Comparison of ENCODE assay signal across 13 mouse cellular contexts in the genomic region with DNA sequence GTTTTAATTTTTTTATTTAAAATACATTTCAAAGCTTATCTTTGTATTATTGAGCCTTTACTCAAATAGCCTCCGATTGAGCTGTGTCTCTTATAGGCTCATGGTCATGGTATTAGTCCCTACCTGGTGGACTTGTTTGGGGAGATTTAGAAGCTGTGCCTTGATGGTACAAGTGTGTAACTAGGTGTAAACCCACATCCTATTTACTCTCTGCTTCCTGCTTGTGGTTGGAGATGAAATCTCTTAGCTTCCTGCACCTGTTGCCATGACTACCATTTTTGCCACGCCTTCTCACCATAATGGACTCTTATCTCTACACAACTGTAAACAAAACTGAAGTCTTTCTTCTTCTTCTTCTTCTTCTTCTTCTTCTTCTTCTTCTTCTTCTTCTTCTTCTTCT.
"Had no signal": no experiment of that assay in that cellular context is flagged by ENCODE, and none has a peak within 500 bp of the region (broad histone marks: within the 10 kb centered on the region; RNA-seq: fewer than 3 reads in every experiment).

No protein-coding gene starts in this region.

- ATAC-seq: liver, embryonic 12.5 days; midbrain, embryonic 15.5 days had no signal

- DNase-seq: kidney, adult 2 months; kidney, postnatal 25 days; lung, embryonic 14.5 days; lung, postnatal 10 days; lung, postnatal 4 days; right cerebral cortex, postnatal 14 days had no signal

- H3K4me2 ChIP-seq: kidney, embryonic 15.5 days; limb, embryonic 15.5 days; liver, embryonic 12.5 days; lung, embryonic 14.5 days; midbrain, embryonic 15.5 days; neural tube, embryonic 13.5 days had no signal

- H3K4me3 ChIP-seq: kidney, embryonic 15.5 days; left cerebral cortex, adult 2 months; limb, embryonic 15.5 days; liver, embryonic 12.5 days; midbrain, embryonic 10.5 days; midbrain, embryonic 15.5 days; neural tube, embryonic 13.5 days had no signal

- H3K27me3 ChIP-seq: kidney, embryonic 15.5 days; limb, embryonic 15.5 days; liver, embryonic 12.5 days; midbrain, embryonic 15.5 days; neural tube, embryonic 13.5 days had no signal

- H3K4me1 ChIP-seq: kidney, embryonic 15.5 days; limb, embryonic 15.5 days; liver, embryonic 12.5 days; midbrain, embryonic 10.5 days; midbrain, embryonic 15.5 days; neural tube, embryonic 13.5 days had no signal

- H3K9ac ChIP-seq: kidney, embryonic 15.5 days; limb, embryonic 15.5 days; liver, embryonic 12.5 days; lung, embryonic 14.5 days; midbrain, embryonic 15.5 days; neural tube, embryonic 13.5 days had no signal

- H3K36me3 ChIP-seq: kidney, embryonic 15.5 days; limb, embryonic 15.5 days; liver, embryonic 12.5 days; midbrain, embryonic 10.5 days; midbrain, embryonic 15.5 days; neural tube, embryonic 13.5 days had no signal

- H3K9me3 ChIP-seq: kidney, embryonic 15.5 days; limb, embryonic 15.5 days; liver, embryonic 12.5 days; midbrain, embryonic 10.5 days; midbrain, embryonic 15.5 days; neural tube, embryonic 13.5 days had no signal

- H3K27ac ChIP-seq: kidney, embryonic 15.5 days; left cerebral cortex, adult 2 months; limb, embryonic 15.5 days; liver, embryonic 12.5 days; midbrain, embryonic 10.5 days; midbrain, embryonic 15.5 days; neural tube, embryonic 13.5 days had no signal
